Mouse (Mus musculus) megakaryocyte, adult 5-6 weeks (primary cell): ENCODE results near the gene Wdfy3. TPM values are rescaled to one million over a fixed set of nuclear protein-coding genes. Genes with fewer than 3 reads are reported as not detected.
A peak's percentile ranks its signal among the peaks of the same experiment; 100 is the strongest.

ENCODE experiments used
- ATAC-seq: 2 replicates; pipeline ENCODE4 v1.8.0; 2016; ENCODE audit warnings: mild to moderate bottlenecking, inconsistent platforms; ENCODE audit not compliant: poor library complexity, severe bottlenecking
- total RNA-seq, 2 experiments: library from RNA; stranded (forward) in 1 of 2; stranded (reverse) in 1 of 2; fragments of 153-499, 151-499 nt in 1 of 2; fragments of 221-1000, 200-1000 nt in 1 of 2; gene quantifications; 2 replicates each; pipeline versions ENCODE4 v1.2.3 to v1.2.4; 2015 to 2017

The Wdfy3 gene
- total RNA-seq, 2 experiments from 2014 or later: 11.5 to 20.3 TPM

- ATAC-seq: no peak
Observed at GRCm38 (mm10) chr5:102055946-102056345, 13.8 kb downstream of the Wdfy3 start.

- ATAC-seq: peak; percentile 64
Observed at GRCm38 (mm10) chr5:102055130-102055641, 14.5 kb downstream of the Wdfy3 start.

- ATAC-seq: no peak
Observed at GRCm38 (mm10) chr5:102054511-102055093, 15.1 kb downstream of the Wdfy3 start.

GRCm38 (mm10) chr5:102052906-102053305 is 16.8 kb downstream of the Wdfy3 start:
- no peak for ATAC-seq

- ATAC-seq: no peak
Observed at GRCm38 (mm10) chr5:102052465-102052864, 17.3 kb downstream of the Wdfy3 start.

GRCm38 (mm10) chr5:102050677-102051076 is 19.0 kb downstream of the Wdfy3 start:
- ATAC-seq: no peak

GRCm38 (mm10) chr5:102048416-102048815 is 21.3 kb downstream of the Wdfy3 start:
- ATAC-seq: no peak

- ATAC-seq: no peak
Observed at GRCm38 (mm10) chr5:102046617-102047116, 23.1 kb downstream of the Wdfy3 start.

GRCm38 (mm10) chr5:102045636-102046616 is 23.8 kb downstream of the Wdfy3 start:
- ATAC-seq: no peak; the same call in 1 of the 2 replicates

GRCm38 (mm10) chr5:102045177-102045576 is 24.5 kb downstream of the Wdfy3 start:
- peak; percentile 49 for ATAC-seq

- ATAC-seq: peak; percentile 97
Observed at GRCm38 (mm10) chr5:102033281-102033680, 36.4 kb downstream of the Wdfy3 start.

- no peak; the same call in 1 of the 2 replicates for ATAC-seq
Observed at GRCm38 (mm10) chr5:102032594-102033240, 37.0 kb downstream of the Wdfy3 start.

- ATAC-seq: no peak
Observed at GRCm38 (mm10) chr5:102032191-102032590, 37.5 kb downstream of the Wdfy3 start.

- no peak for ATAC-seq
Observed at GRCm38 (mm10) chr5:102023376-102023775, 46.3 kb downstream of the Wdfy3 start.

- ATAC-seq: no peak
Observed at GRCm38 (mm10) chr5:102022018-102022898, 47.5 kb downstream of the Wdfy3 start.

GRCm38 (mm10) chr5:102014235-102014634 is 55.5 kb downstream of the Wdfy3 start:
- no peak for ATAC-seq

- ATAC-seq: no peak
Observed at GRCm38 (mm10) chr5:102013781-102014180, 55.9 kb downstream of the Wdfy3 start.

- ATAC-seq: no peak
Observed at GRCm38 (mm10) chr5:102010961-102011360, 58.8 kb downstream of the Wdfy3 start.

- no peak for ATAC-seq
Observed at GRCm38 (mm10) chr5:102009606-102010005, 60.1 kb downstream of the Wdfy3 start.

GRCm38 (mm10) chr5:102008712-102009111 is 61.0 kb downstream of the Wdfy3 start:
- ATAC-seq: no peak
